Mouse (Mus musculus) retina, adult 2 months (tissue): ENCODE measurements around the gene Vps53.

Source experiments
- DNase-seq: peaks from one replicate; pipeline ENCODE4 v3.0.0-alpha.2; 2012; ENCODE audit warnings: low read depth, low spot score

Vps53 gene

GRCm38 (mm10) chr11:76056487-76056886, 123.0 kb downstream of the Vps53 start:
- DNase-seq: no peak

GRCm38 (mm10) chr11:76052496-76052895, 127.0 kb downstream of the Vps53 start:
- no peak for DNase-seq

- DNase-seq: no peak
Measured at GRCm38 (mm10) chr11:76050967-76051512, 128.4 kb downstream of the Vps53 start.

- no peak for DNase-seq
Measured at GRCm38 (mm10) chr11:76050509-76050908, 128.9 kb downstream of the Vps53 start.

GRCm38 (mm10) chr11:76045367-76045766, 134.1 kb downstream of the Vps53 start:
- no peak for DNase-seq

- no peak for DNase-seq
Measured at GRCm38 (mm10) chr11:76044468-76044867, 135.0 kb downstream of the Vps53 start.

- DNase-seq: no peak
Measured at GRCm38 (mm10) chr11:76042882-76043281, 136.6 kb downstream of the Vps53 start.

- no peak for DNase-seq
Measured at GRCm38 (mm10) chr11:76042041-76042638, 137.3 kb downstream of the Vps53 start.

- DNase-seq: no peak
Measured at GRCm38 (mm10) chr11:76040761-76041376, 138.6 kb downstream of the Vps53 start.

- no peak for DNase-seq
Measured at GRCm38 (mm10) chr11:76040106-76040505, 139.3 kb downstream of the Vps53 start.

GRCm38 (mm10) chr11:76039271-76040053, 140.0 kb downstream of the Vps53 start:
- DNase-seq: no peak

GRCm38 (mm10) chr11:76037581-76038294, 141.7 kb downstream of the Vps53 start:
- no peak for DNase-seq

- no peak for DNase-seq
Measured at GRCm38 (mm10) chr11:76035182-76035581, 144.3 kb downstream of the Vps53 start.

GRCm38 (mm10) chr11:76033836-76034235, 145.6 kb downstream of the Vps53 start:
- no peak for DNase-seq

GRCm38 (mm10) chr11:76033359-76033758, 146.1 kb downstream of the Vps53 start:
- no peak for DNase-seq

GRCm38 (mm10) chr11:76028072-76028465, 151.4 kb downstream of the Vps53 start:
- DNase-seq: no peak

- DNase-seq: peak; percentile 54
Measured at GRCm38 (mm10) chr11:76027139-76028071, 152.0 kb downstream of the Vps53 start, which contains the start of gene Rflnb. Rflnb (minus strand) TSS chr11:76027782.

GRCm38 (mm10) chr11:76026527-76027138, 152.8 kb downstream of the Vps53 start:
- DNase-seq: no peak

GRCm38 (mm10) chr11:76025080-76025583, 154.3 kb downstream of the Vps53 start:
- DNase-seq: no peak

GRCm38 (mm10) chr11:76020916-76021315, 158.5 kb downstream of the Vps53 start:
- DNase-seq: no peak
